Mouse (Mus musculus): ENCODE measurements at regions not wholly inside any gene's neighbourhood (a gene's known extent, or its start where the extent isn't known, plus 50 kb on each side); places are given as distances from the start of the nearest gene placed in this dataset.
"Not testable (repeated sequence)": the region's sequence is repeated elsewhere in the genome, so short reads cannot be mapped to it uniquely, and the experiment has no call there.

- H3K9me3 ChIP-seq (ENCODE audit: low read depth, low read length); ATAC-seq (ENCODE audit: insufficient read depth); H3K4me3 ChIP-seq (ENCODE audit: low read depth, low read length); H3K9ac ChIP-seq; DNase-seq; H3K4me1 ChIP-seq (ENCODE audit: insufficient read depth); H3K27me3 ChIP-seq (ENCODE audit: insufficient read depth, low read length); H3K27ac ChIP-seq (ENCODE audit: low read depth); H3K36me3 ChIP-seq (ENCODE audit: insufficient read depth); H3K4me2 ChIP-seq: not testable (repeated sequence)
These were observed 56.8 kb downstream of the Gm8765 start for GRCm38 (mm10) chr13:50754911-50755310.

GRCm38 (mm10) chr13:50756334-50756733, 58.2 kb downstream of the Gm8765 start:
- H3K27ac ChIP-seq (ENCODE audit: low read depth); H3K36me3 ChIP-seq (ENCODE audit: insufficient read depth); H3K9ac ChIP-seq; H3K4me3 ChIP-seq (ENCODE audit: low read depth, low read length); H3K4me1 ChIP-seq (ENCODE audit: insufficient read depth); H3K4me2 ChIP-seq; H3K27me3 ChIP-seq (ENCODE audit: insufficient read depth, low read length); H3K9me3 ChIP-seq (ENCODE audit: low read depth, low read length): not testable (repeated sequence)
- 32% methylated on average over 1 of the region's 1 CpGs for WGBS
- peak; percentile 66; the same call in 1 of the 2 replicates for ATAC-seq (ENCODE audit: insufficient read depth)
- peak; percentile 5 for DNase-seq

- no peak overlapping the region for H3K9ac ChIP-seq
These were observed 66.5 kb downstream of the Gm8765 start for GRCm38 (mm10) chr13:50764618-50765017.

GRCm38 (mm10) chr13:50780036-50780435, 81.9 kb downstream of the Gm8765 start:
- not testable (repeated sequence) for H3K9ac ChIP-seq; H3K9me3 ChIP-seq (ENCODE audit: low read depth, low read length); H3K27me3 ChIP-seq (ENCODE audit: insufficient read depth, low read length); DNase-seq; H3K4me1 ChIP-seq (ENCODE audit: insufficient read depth); H3K36me3 ChIP-seq (ENCODE audit: insufficient read depth); H3K4me2 ChIP-seq; ATAC-seq (ENCODE audit: insufficient read depth); H3K27ac ChIP-seq (ENCODE audit: low read depth); H3K4me3 ChIP-seq (ENCODE audit: low read depth, low read length)

More at GRCm38 (mm10) chr13:50764618-50765017, 66.5 kb downstream of the Gm8765 start:
- Histone ChIP-seq H3K4me1 (ENCODE audit: insufficient read depth) (no peaks in the 10 kb centered on the region), H3K4me3 (ENCODE audit: low read depth, low read length) (no peak overlapping the region), H3K4me2 (no peak overlapping the region), H3K27me3 (ENCODE audit: insufficient read depth, low read length) (no peaks in the 10 kb centered on the region), H3K27ac (ENCODE audit: low read depth) (no peak overlapping the region), H3K9me3 (ENCODE audit: low read depth, low read length) (no peaks in the 10 kb centered on the region), H3K36me3 (ENCODE audit: insufficient read depth) (no peaks in the 10 kb centered on the region)
- DNase-seq (no peak), ATAC-seq (ENCODE audit: insufficient read depth) (no peak)
- TF ChIP-seq CTCF (IDR thresholded peaks at IDR 0.05; ENCODE audit: low read depth), result 0 out of 2 replicates have a peak, but pooled peaks have one; percentile 5
- WGBS, result 67% methylated on average over 2 of the region's 2 CpGs

- WGBS, result 26% methylated on average over 4 of the region's 5 CpGs
- H3K27me3 ChIP-seq (ENCODE audit: insufficient read depth, low read length); H3K27ac ChIP-seq (ENCODE audit: low read depth); H3K36me3 ChIP-seq (ENCODE audit: insufficient read depth); H3K4me3 ChIP-seq (ENCODE audit: low read depth, low read length); H3K9me3 ChIP-seq (ENCODE audit: low read depth, low read length); H3K9ac ChIP-seq; H3K4me2 ChIP-seq; H3K4me1 ChIP-seq (ENCODE audit: insufficient read depth): not testable (repeated sequence)
- peak; percentile 79 for ATAC-seq (ENCODE audit: insufficient read depth)
- TF ChIP-seq CTCF (IDR thresholded peaks at IDR 0.05; ENCODE audit: low read depth), result peak; percentile 56
- peak; percentile 65 for DNase-seq
These were observed 131.9 kb downstream of the Gm8765 start for GRCm38 (mm10) chr13:50829879-50830550.

Measured in lung, embryonic 14.5 days (tissue).